23 mouse cellular contexts compared by ENCODE assay signal in the genomic region with DNA sequence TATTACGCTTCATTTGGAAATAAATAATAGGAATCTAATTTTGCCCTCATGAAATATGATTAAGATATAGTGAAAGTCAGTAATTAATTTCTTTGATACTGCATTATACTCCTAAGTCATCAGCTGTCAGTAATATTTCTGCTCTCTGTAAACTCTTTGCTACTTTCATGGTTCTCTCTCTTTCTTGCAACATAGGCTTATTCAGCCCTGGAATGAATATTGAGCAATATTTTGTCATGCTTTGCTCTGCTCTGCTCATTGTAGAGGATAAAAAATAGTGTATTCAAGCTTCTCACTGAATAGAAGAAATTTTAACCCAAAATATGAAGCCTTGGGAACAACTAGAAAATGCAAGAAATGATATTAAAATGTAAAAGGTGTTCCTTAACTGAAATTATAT.
A peak's percentile ranks its signal among the peaks of the same experiment; 100 is the strongest.
DNase-seq lines count a peak whose midpoint lies in the region; ATAC-seq and TF ChIP-seq lines count a peak whose summit lies in the region.
"Had no signal": no experiment of that assay in that cellular context is flagged by ENCODE, and none has a peak within 500 bp of the region (broad histone marks: within the 10 kb centered on the region; RNA-seq: fewer than 3 reads in every experiment).

No protein-coding gene starts in this region.

- H3K9ac ChIP-seq in lung, postnatal 0 days (replicated peaks; ENCODE audit: low read depth) = no peak overlapping the region
- no peak overlapping the region for H3K9ac ChIP-seq in hindbrain, embryonic 12.5 days
- H3K9ac ChIP-seq: embryonic facial prominence, embryonic 12.5 days; forebrain, embryonic 12.5 days had no signal

- H3K36me3 ChIP-seq in lung, postnatal 0 days (ENCODE audit: insufficient read depth, low read length) = no peaks in the 10 kb centered on the region
- no peaks in the 10 kb centered on the region for H3K36me3 ChIP-seq in hindbrain, embryonic 12.5 days
- H3K36me3 ChIP-seq: embryonic facial prominence, embryonic 10.5 days; embryonic facial prominence, embryonic 12.5 days; forebrain, embryonic 10.5 days; forebrain, embryonic 12.5 days; G1E had no signal

- 96% methylated on average over 1 of the region's 1 CpGs for WGBS in lung, postnatal 0 days
- 98% methylated on average over 1 of the region's 1 CpGs for WGBS in hindbrain, embryonic 12.5 days

- 0 out of 2 replicates have a peak, but pooled peaks have one; percentile 17 for TF ChIP-seq EP300 in lung, postnatal 0 days (IDR thresholded peaks at IDR 0.05)

- H3K4me3 ChIP-seq in lung, postnatal 0 days (ENCODE audit: low read depth, low read length) = no peak overlapping the region
- no peak overlapping the region for H3K4me3 ChIP-seq in hindbrain, embryonic 12.5 days
- H3K4me3 ChIP-seq: embryonic facial prominence, embryonic 10.5 days; embryonic facial prominence, embryonic 12.5 days; forebrain, embryonic 10.5 days; forebrain, embryonic 12.5 days had no signal

- TF ChIP-seq CTCF in lung, postnatal 0 days (IDR thresholded peaks at IDR 0.05) = no peak

- DNase-seq in lung, postnatal 0 days (ENCODE audit: low spot score) = peak; percentile 70
- no peak for DNase-seq in lung, adult 18-20 months
- DNase-seq in fibroblast of lung, adult 2 months (ENCODE audit: low read depth) = peak; percentile 26
- no peak for DNase-seq in kidney, postnatal 4 days
- DNase-seq: adrenal gland, adult 8-10 months; adrenal gland, postnatal 14 days; adrenal gland, postnatal 36 days; B cell, adult 2 months; cerebellum, adult 11-12 months; cerebellum, adult 2 months; cerebellum, adult 9-10 months; cerebellum, postnatal 10 days; cerebellum, postnatal 25 days had no signal

- H3K4me1 ChIP-seq in lung, postnatal 0 days (ENCODE audit: insufficient read depth, low read depth, low read length) = no peaks in the 10 kb centered on the region
- H3K4me1 ChIP-seq in hindbrain, embryonic 12.5 days = no peaks in the 10 kb centered on the region
- H3K4me1 ChIP-seq: embryonic facial prominence, embryonic 10.5 days; embryonic facial prominence, embryonic 12.5 days; forebrain, embryonic 10.5 days; forebrain, embryonic 12.5 days had no signal

- no peaks in the 10 kb centered on the region for H3K9me3 ChIP-seq in lung, postnatal 0 days (ENCODE audit: low read length)
- no peaks in the 10 kb centered on the region for H3K9me3 ChIP-seq in hindbrain, embryonic 12.5 days (replicated peaks)
- H3K9me3 ChIP-seq: embryonic facial prominence, embryonic 10.5 days; embryonic facial prominence, embryonic 12.5 days; forebrain, embryonic 10.5 days; forebrain, embryonic 12.5 days; G1E had no signal

- H3K27ac ChIP-seq in lung, postnatal 0 days (ENCODE audit: low read length) = no peak overlapping the region
- H3K27ac ChIP-seq in hindbrain, embryonic 12.5 days = no peak overlapping the region
- H3K27ac ChIP-seq: embryonic facial prominence, embryonic 10.5 days; embryonic facial prominence, embryonic 12.5 days; forebrain, embryonic 10.5 days; forebrain, embryonic 12.5 days had no signal

- no peaks in the 10 kb centered on the region for H3K27me3 ChIP-seq in lung, postnatal 0 days (replicated peaks; ENCODE audit: insufficient read depth, low read length)
- H3K27me3 ChIP-seq in hindbrain, embryonic 12.5 days = no peaks in the 10 kb centered on the region
- H3K27me3 ChIP-seq: CH12.LX; embryonic facial prominence, embryonic 12.5 days; forebrain, embryonic 12.5 days had no signal

- no peak overlapping the region for H3K4me2 ChIP-seq in lung, postnatal 0 days (replicated peaks; ENCODE audit: low read depth, low read length)
- H3K4me2 ChIP-seq in hindbrain, embryonic 12.5 days (replicated peaks) = no peak overlapping the region
- H3K4me2 ChIP-seq: embryonic facial prominence, embryonic 12.5 days; forebrain, embryonic 12.5 days had no signal

- no peak for ATAC-seq in lung, postnatal 0 days
- no peak for ATAC-seq in hindbrain, embryonic 12.5 days (ENCODE audit: low FRiP score)
- ATAC-seq: CD4-positive, CD25-positive, alpha-beta regulatory T cell, adult 4 months; forebrain, embryonic 14.5 days; forebrain, embryonic 16.5 days had no signal

Comparison
In these comparisons a context has a peak if more than half of its experiments do, and no peak if none do; other contexts are left out.
1. DNase-seq: peak in lung, postnatal 0 days (single experiment) and fibroblast of lung, adult 2 months (single experiment); none in lung, adult 18-20 months (0 of 2) and kidney, postnatal 4 days (0 of 2).